Mouse (Mus musculus): ENCODE results near the gene Huwe1. TPM values are rescaled to one million over a fixed set of nuclear protein-coding genes. Genes with fewer than 3 reads are reported as not detected.
A peak's percentile ranks its signal among the peaks of the same experiment; 100 is the strongest.

Huwe1 gene
- 0.88 and 0.98 TPM in 2 replicates for polyA plus RNA-seq (2012)

- peaks cover 5% of the 10 kb centered on the region; the same call in 1 of the 2 replicates for H3K27me3 ChIP-seq (ENCODE audit: control insufficient read depth)
- no peaks in the 10 kb centered on the region for H3K36me3 ChIP-seq (ENCODE audit: control insufficient read depth)
- H3K4me1 ChIP-seq (ENCODE audit: control insufficient read depth), result peaks cover 21% of the 10 kb centered on the region
- peaks cover 16% of the 10 kb centered on the region for H3K9me3 ChIP-seq (ENCODE audit: control insufficient read depth, low read length)
- TF ChIP-seq TAL1 (IDR thresholded peaks at IDR 0.05; ENCODE audit: low read length) (no peak), GATA1 (IDR thresholded peaks at IDR 0.05; ENCODE audit: low read length) (no peak)
- H3K4me3 ChIP-seq (replicated peaks), result peak within 1 kb of the TSS; percentile 90
Observed at GRCm38 (mm10) chrX:151800701-151801511, at the start of gene Huwe1. TSS of gene Huwe1 (plus strand) at chrX:151800807.

- Histone ChIP-seq H3K27me3 (ENCODE audit: control insufficient read depth) (no peaks in the 10 kb centered on the region), H3K9me3 (ENCODE audit: control insufficient read depth, low read length) (no peaks in the 10 kb centered on the region), H3K4me1 (ENCODE audit: control insufficient read depth) (no peaks in the 10 kb centered on the region), H3K36me3 (ENCODE audit: control insufficient read depth) (no peaks in the 10 kb centered on the region), H3K4me3 (replicated peaks) (no peak overlapping the region)
- TF ChIP-seq GATA1 (IDR thresholded peaks at IDR 0.05; ENCODE audit: low read length), result no peak
Observed at GRCm38 (mm10) chrX:151780348-151780747, 20.3 kb upstream of the Huwe1 start.

GRCm38 (mm10) chrX:151782939-151783338, 17.7 kb upstream of the Huwe1 start:
- no peaks in the 10 kb centered on the region for H3K36me3 ChIP-seq (ENCODE audit: control insufficient read depth)
- no peaks in the 10 kb centered on the region for H3K4me1 ChIP-seq (ENCODE audit: control insufficient read depth)
- no peaks in the 10 kb centered on the region for H3K27me3 ChIP-seq (ENCODE audit: control insufficient read depth)
- no peak for TF ChIP-seq GATA1 (IDR thresholded peaks at IDR 0.05; ENCODE audit: low read length)
- no peak for TF ChIP-seq TAL1 (IDR thresholded peaks at IDR 0.05; ENCODE audit: low read length)
- H3K9me3 ChIP-seq (ENCODE audit: control insufficient read depth, low read length), result no peaks in the 10 kb centered on the region
- no peak overlapping the region for H3K4me3 ChIP-seq (replicated peaks)

- TF ChIP-seq TAL1 (IDR thresholded peaks at IDR 0.05; ENCODE audit: low read length) (no peak), GATA1 (IDR thresholded peaks at IDR 0.05; ENCODE audit: low read length) (no peak)
- H3K4me3 ChIP-seq (replicated peaks), result no peak overlapping the region
- no peaks in the 10 kb centered on the region for H3K27me3 ChIP-seq (ENCODE audit: control insufficient read depth)
Observed at GRCm38 (mm10) chrX:151792766-151793165, 7.8 kb upstream of the Huwe1 start.

GRCm38 (mm10) chrX:151797970-151798369, 2.6 kb upstream of the Huwe1 start:
- TF ChIP-seq GATA1 (IDR thresholded peaks at IDR 0.05; ENCODE audit: low read length), result no peak
- Histone ChIP-seq H3K36me3 (ENCODE audit: control insufficient read depth) (no peaks in the 10 kb centered on the region), H3K4me3 (replicated peaks) (no peak overlapping the region), H3K27me3 (ENCODE audit: control insufficient read depth) (peaks cover 2% of the 10 kb centered on the region; the same call in 1 of the 2 replicates), H3K4me1 (ENCODE audit: control insufficient read depth) (peaks cover 9% of the 10 kb centered on the region), H3K9me3 (ENCODE audit: control insufficient read depth, low read length) (peaks cover 4% of the 10 kb centered on the region)

More at GRCm38 (mm10) chrX:151792766-151793165, 7.8 kb upstream of the Huwe1 start:
- no peaks in the 10 kb centered on the region for H3K9me3 ChIP-seq (ENCODE audit: control insufficient read depth, low read length)
- H3K36me3 ChIP-seq (ENCODE audit: control insufficient read depth), result no peaks in the 10 kb centered on the region
- H3K4me1 ChIP-seq (ENCODE audit: control insufficient read depth), result no peaks in the 10 kb centered on the region

- peak overlapping the region; percentile 90 for H3K4me3 ChIP-seq (replicated peaks)
- peaks cover 21% of the 10 kb centered on the region for H3K4me1 ChIP-seq (ENCODE audit: control insufficient read depth)
- H3K9me3 ChIP-seq (ENCODE audit: control insufficient read depth, low read length), result peaks cover 16% of the 10 kb centered on the region
- H3K27me3 ChIP-seq (ENCODE audit: control insufficient read depth), result peaks cover 5% of the 10 kb centered on the region; the same call in 1 of the 2 replicates
- H3K36me3 ChIP-seq (ENCODE audit: control insufficient read depth), result 0 out of 2 replicates have a peak, but pooled peaks cover 2% of the 10 kb centered on the region
- TF ChIP-seq GATA1 (IDR thresholded peaks at IDR 0.05; ENCODE audit: low read length), result no peak
- no peak for TF ChIP-seq TAL1 (IDR thresholded peaks at IDR 0.05; ENCODE audit: low read length)
Observed at GRCm38 (mm10) chrX:151802328-151802955, 1.8 kb downstream of the Huwe1 start.

GRCm38 (mm10) chrX:151802956-151803776, 2.6 kb downstream of the Huwe1 start:
- no peak for TF ChIP-seq TAL1 (IDR thresholded peaks at IDR 0.05; ENCODE audit: low read length)
- no peak for TF ChIP-seq GATA1 (IDR thresholded peaks at IDR 0.05; ENCODE audit: low read length)

GRCm38 (mm10) chrX:151803777-151804101, 3.1 kb downstream of the Huwe1 start:
- peak overlapping the region; percentile 90 for H3K4me3 ChIP-seq (replicated peaks)
- peaks cover 5% of the 10 kb centered on the region; the same call in 1 of the 2 replicates for H3K27me3 ChIP-seq (ENCODE audit: control insufficient read depth)
- no peak for TF ChIP-seq GATA1 (IDR thresholded peaks at IDR 0.05; ENCODE audit: low read length)
- TF ChIP-seq TAL1 (IDR thresholded peaks at IDR 0.05; ENCODE audit: low read length), result no peak
- H3K9me3 ChIP-seq (ENCODE audit: control insufficient read depth, low read length), result peaks cover 16% of the 10 kb centered on the region
- peaks cover 18% of the 10 kb centered on the region for H3K4me1 ChIP-seq (ENCODE audit: control insufficient read depth)
- peaks cover 5% of the 10 kb centered on the region for H3K36me3 ChIP-seq (ENCODE audit: control insufficient read depth)

More at GRCm38 (mm10) chrX:151802956-151803776, 2.6 kb downstream of the Huwe1 start:
- Histone ChIP-seq H3K4me3 (replicated peaks) (peak overlapping the region; percentile 90), H3K4me1 (ENCODE audit: control insufficient read depth) (peaks cover 19% of the 10 kb centered on the region), H3K36me3 (ENCODE audit: control insufficient read depth) (peaks cover 2% of the 10 kb centered on the region; the same call in 1 of the 2 replicates), H3K27me3 (ENCODE audit: control insufficient read depth) (peaks cover 5% of the 10 kb centered on the region; the same call in 1 of the 2 replicates), H3K9me3 (ENCODE audit: control insufficient read depth, low read length) (peaks cover 16% of the 10 kb centered on the region)

Data from erythroblast, embryonic 14.5 days (primary cell).